Mouse (Mus musculus): Measurements from ENCODE around the gene Dmap1.

DNA sequence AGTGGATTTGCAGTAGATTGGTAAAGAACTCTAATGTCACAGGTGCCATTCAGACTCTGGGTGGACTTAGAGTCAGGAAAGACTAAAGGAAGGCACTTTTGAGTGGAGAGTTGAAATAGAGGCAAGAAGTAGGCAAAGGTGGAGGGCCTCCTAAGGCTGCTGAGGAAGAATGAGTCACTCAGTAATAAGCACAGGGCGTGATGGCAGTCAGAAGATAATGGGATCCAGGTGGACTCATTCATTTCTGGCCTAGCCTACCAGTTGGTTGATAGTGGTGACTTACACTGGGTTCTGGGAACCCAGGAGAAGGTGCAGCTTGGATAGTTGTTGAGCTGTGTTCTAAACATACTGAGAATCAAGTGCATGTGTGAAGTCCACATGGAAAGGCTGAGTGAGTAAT, 40.3 kb downstream of the Dmap1 start:
- no peak for TF ChIP-seq ZNF384 (IDR thresholded peaks at IDR 0.05; ENCODE audit: low read depth, low read length)
- no peak for TF ChIP-seq E2F4 (IDR thresholded peaks at IDR 0.05; ENCODE audit: borderline replicate concordance, low read depth, low read length)
- TF ChIP-seq POLR2A (IDR thresholded peaks at IDR 0.05; ENCODE audit: control insufficient read depth in 1 of 2, insufficient read depth in 1 of 2, low read depth in 1 of 2, low read length in 2 of 2, poor library complexity in 1 of 2) = no peak
- 0 out of 4 replicates have a peak, but pooled peaks of 1 of the 2 experiments have one; percentile 19 for TF ChIP-seq EP300 (IDR thresholded peaks at IDR 0.05; ENCODE audit: low read depth in 1 of 2, low read length in 2 of 2)
- no peak for TF ChIP-seq TCF12 (IDR thresholded peaks at IDR 0.05; ENCODE audit: low read depth, low read length)
- no peak for TF ChIP-seq RCOR1 (IDR thresholded peaks at IDR 0.05; ENCODE audit: low read depth, low read length)
- no peak for TF ChIP-seq CTCF (IDR thresholded peaks at IDR 0.05 in 2 of 3, conservative IDR thresholded peaks at IDR 0.05 in 1 of 3; ENCODE audit: control insufficient read depth in 1 of 3, insufficient read depth in 1 of 3, low read depth in 2 of 3, low read length in 3 of 3, poor library complexity in 1 of 3, severe bottlenecking in 1 of 3)
- no peak for TF ChIP-seq CHD1 (IDR thresholded peaks at IDR 0.05; ENCODE audit: low read depth, low read length)
- TF ChIP-seq POLR2AphosphoS2 (IDR thresholded peaks at IDR 0.05; ENCODE audit: low read length) = no peak
- no peak for TF ChIP-seq NRF1 (IDR thresholded peaks at IDR 0.05; ENCODE audit: insufficient read depth, low read depth, low read length, poor library complexity, severe bottlenecking)
- TF ChIP-seq NELFE (IDR thresholded peaks at IDR 0.05; ENCODE audit: low read depth, low read length) = no peak
- TF ChIP-seq ELF1 (IDR thresholded peaks at IDR 0.05; ENCODE audit: low read depth, low read length) = no peak
- no peak for TF ChIP-seq MYB (IDR thresholded peaks at IDR 0.05; ENCODE audit: low read depth, low read length)

Measured in MEL (cell line).